Mouse (Mus musculus) liver, embryonic 12.5 days (tissue): ENCODE data around the gene Il18. TPM values are rescaled to one million over a fixed set of nuclear protein-coding genes. Genes with fewer than 3 reads are reported as not detected.
A peak's percentile ranks its signal among the peaks of the same experiment; 100 is the strongest.

ENCODE experiments used
- ATAC-seq: fragments of 200-750 bp; cut with Nextera tagmentation; 2 replicates; pipeline ENCODE4 v1.8.0; 2017; ENCODE audit warnings: moderate number of reproducible peaks, mild to moderate bottlenecking, moderate library complexity
- H3K27ac ChIP-seq: fragments of 300-500 bp; sonication (generic); 2 replicates; pipeline ENCODE4 v1.5.1; 2016; ENCODE audit warnings: mild to moderate bottlenecking
- H3K27me3 ChIP-seq: fragments of 300-500 bp; sonication (generic); replicated peaks from 2 replicates; pipeline ENCODE4 v1.6.1; 2016; ENCODE audit warnings: mild to moderate bottlenecking, moderate library complexity
- H3K36me3 ChIP-seq: fragments of 300-500 bp; sonication (generic); 2 replicates; pipeline ENCODE4 v1.6.1; 2016; ENCODE audit warnings: mild to moderate bottlenecking, moderate library complexity
- H3K4me1 ChIP-seq: fragments of 300-500 bp; sonication (generic); 2 replicates; pipeline ENCODE4 v1.6.1; 2016
- H3K4me2 ChIP-seq: fragments of 300-500 bp; sonication (generic); 2 replicates; pipeline ENCODE4 v1.6.1; 2016; ENCODE audit warnings: mild to moderate bottlenecking, moderate library complexity
- H3K4me3 ChIP-seq: fragments of 300-500 bp; sonication (generic); 2 replicates; pipeline ENCODE4 v1.5.1; 2016; ENCODE audit warnings: mild to moderate bottlenecking, moderate library complexity
- H3K9ac ChIP-seq: fragments of 300-500 bp; sonication (generic); 2 replicates; pipeline ENCODE4 v1.6.1; 2016; ENCODE audit warnings: mild to moderate bottlenecking, moderate library complexity
- H3K9me3 ChIP-seq: fragments of 300-500 bp; sonication (generic); replicated peaks from 2 replicates; pipeline ENCODE4 v1.6.1; 2016; ENCODE audit warnings: mild to moderate bottlenecking, moderate library complexity
- WGBS: fragments of 180-500 bp; shearing (Covaris S2); methylation state at CpG from one replicate; pipeline ENCODE4 v1.1.7; 2016; ENCODE audit not compliant: insufficient replicate concordance; 5-methylcytosine and 5-hydroxymethylcytosine counted together
- polyA plus RNA-seq: library from polyadenylated mRNA; unstranded; fragments of >200 nt; fragmentation: Nextera tagmentation; extraction: Ambion mirVana; gene quantifications from 2 replicates; pipeline ENCODE4 v1.2.1, GENCODE M21; 2016

The Il18 gene
- 2.3 and 3.1 TPM in 2 replicates for polyA plus RNA-seq

GRCm38 (mm10) chr9:50554241-50555093 lies at the start of gene Il18:
TSS of gene Il18 (plus strand) at chr9:50554827.
- Histone ChIP-seq H3K27me3 (0 out of 2 replicates have a peak, but pooled peaks cover 3% of the 10 kb centered on the region), H3K4me2 (peak within 1 kb of the TSS; percentile 22), H3K9me3 (no peaks in the 10 kb centered on the region), H3K36me3 (no peaks in the 10 kb centered on the region), H3K4me3 (peak within 1 kb of the TSS; percentile 9; the same call in 1 of the 2 replicates), H3K4me1 (no peaks in the 10 kb centered on the region), H3K9ac (no peak within 1 kb of the TSS), H3K27ac (no peak within 1 kb of the TSS)
- no peak for ATAC-seq
- WGBS = 34% methylated on average over 12 of the region's 12 CpGs

GRCm38 (mm10) chr9:50505405-50505804 lies 49.2 kb upstream of the Il18 start:
- no peak for ATAC-seq
- Histone ChIP-seq H3K36me3 (no peaks in the 10 kb centered on the region), H3K4me1 (peaks cover 21% of the 10 kb centered on the region), H3K27me3 (no peaks in the 10 kb centered on the region), H3K9ac (no peak overlapping the region), H3K4me2 (no peak overlapping the region), H3K9me3 (no peaks in the 10 kb centered on the region), H3K27ac (no peak overlapping the region), H3K4me3 (no peak overlapping the region)
- WGBS = 44% methylated on average over 6 of the region's 6 CpGs

DNA sequence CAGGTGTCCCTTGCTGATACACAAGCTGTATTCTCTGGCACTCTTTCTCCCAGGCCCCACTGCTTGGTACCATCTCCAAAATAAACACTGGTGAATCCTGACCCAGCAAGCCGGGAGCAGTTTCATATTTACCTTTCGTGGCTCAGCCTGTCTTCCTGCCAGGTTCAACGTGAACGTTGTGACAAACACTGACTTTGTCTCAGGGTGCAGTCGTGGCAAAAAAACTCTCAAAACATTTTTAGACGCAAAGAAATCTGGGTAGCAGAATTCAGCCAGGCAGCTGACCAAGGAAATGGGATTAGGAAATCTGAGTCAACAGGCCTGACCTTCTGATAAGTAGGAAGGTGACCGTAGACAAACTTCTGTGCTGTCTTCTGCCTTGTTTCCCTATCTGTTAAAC lies 47.1 kb upstream of the Il18 start:
- Histone ChIP-seq H3K27me3 (no peaks in the 10 kb centered on the region), H3K9ac (no peak overlapping the region), H3K4me3 (no peak overlapping the region), H3K27ac (no peak overlapping the region), H3K36me3 (no peaks in the 10 kb centered on the region), H3K9me3 (no peaks in the 10 kb centered on the region), H3K4me1 (peaks cover 12% of the 10 kb centered on the region; the same call in 1 of the 2 replicates), H3K4me2 (no peak overlapping the region)
- WGBS = 37% methylated on average over 7 of the region's 7 CpGs
- ATAC-seq = no peak

DNA sequence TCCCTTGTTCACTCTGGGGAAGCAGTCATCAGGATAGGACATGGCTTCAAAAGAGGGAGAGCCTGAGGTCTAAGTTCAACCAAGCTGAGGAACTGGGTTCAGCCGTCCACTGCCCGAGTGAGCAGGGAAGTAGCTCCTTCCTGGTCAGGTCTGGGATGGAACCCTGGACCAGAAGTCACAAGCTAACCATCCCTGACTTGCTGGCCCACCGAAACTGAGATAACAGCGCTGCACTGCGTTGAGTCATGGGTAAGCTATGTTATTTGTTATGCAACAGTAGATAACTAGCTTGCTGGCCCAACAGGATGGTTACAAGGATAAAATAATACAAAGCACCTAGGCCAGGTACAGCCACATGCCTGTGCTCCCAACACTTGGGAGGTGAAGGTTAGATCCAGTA lies 39.2 kb upstream of the Il18 start:
- Histone ChIP-seq H3K9ac (no peak overlapping the region), H3K4me2 (no peak overlapping the region), H3K4me1 (no peaks in the 10 kb centered on the region), H3K4me3 (no peak overlapping the region), H3K9me3 (no peaks in the 10 kb centered on the region), H3K27me3 (no peaks in the 10 kb centered on the region), H3K27ac (no peak overlapping the region), H3K36me3 (0 out of 2 replicates have a peak, but pooled peaks cover under 1% of the 10 kb centered on the region)
- WGBS = 49% methylated on average over 5 of the region's 5 CpGs
- ATAC-seq = no peak

DNA sequence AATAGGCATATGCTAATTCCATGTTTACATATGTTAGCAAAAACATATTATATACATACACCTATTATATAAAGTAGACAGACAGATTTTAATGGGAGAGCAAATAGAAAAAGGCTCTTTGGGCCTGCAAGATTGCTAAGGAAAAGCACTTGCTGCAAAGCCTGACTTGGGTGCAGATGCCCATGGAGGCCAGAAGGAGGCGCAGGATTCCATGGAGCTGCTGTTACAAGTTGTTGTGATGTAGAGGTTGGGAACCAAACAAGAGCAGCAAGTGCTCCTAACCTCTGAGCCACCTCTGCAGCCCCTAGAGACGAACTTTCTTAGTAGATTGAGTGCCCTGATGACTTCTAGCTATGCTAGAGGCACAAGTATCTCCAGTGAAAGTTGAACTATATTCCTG lies 35.8 kb upstream of the Il18 start:
- Histone ChIP-seq H3K4me2 (no peak overlapping the region), H3K27me3 (no peaks in the 10 kb centered on the region), H3K9ac (no peak overlapping the region), H3K27ac (no peak overlapping the region), H3K36me3 (peaks cover 9% of the 10 kb centered on the region; the same call in 1 of the 2 replicates), H3K4me3 (no peak overlapping the region), H3K9me3 (no peaks in the 10 kb centered on the region), H3K4me1 (no peaks in the 10 kb centered on the region)
- WGBS = 11% methylated on average over 2 of the region's 2 CpGs
- ATAC-seq = no peak

DNA sequence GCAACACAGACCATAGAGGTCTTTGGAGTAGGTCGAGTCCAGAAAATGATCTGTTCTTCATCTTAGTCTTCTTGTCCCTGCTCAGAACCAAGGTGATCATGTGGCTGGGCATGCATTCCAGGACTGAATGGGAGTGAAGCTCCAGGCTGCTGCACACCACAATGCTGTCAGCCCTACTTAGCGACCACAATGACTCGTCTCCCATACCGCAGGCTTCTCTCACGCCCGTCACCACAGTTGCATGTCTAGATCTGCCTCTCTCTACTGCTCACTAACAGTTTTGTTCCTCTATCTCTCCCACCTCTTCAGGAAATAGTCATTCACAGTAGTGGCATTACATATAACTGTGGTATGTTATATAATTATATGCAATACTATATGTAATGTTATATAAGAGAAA lies 33.9 kb upstream of the Il18 start:
- Histone ChIP-seq H3K4me1 (0 out of 2 replicates have a peak, but pooled peaks cover 2% of the 10 kb centered on the region), H3K27me3 (no peaks in the 10 kb centered on the region), H3K9ac (no peak overlapping the region), H3K36me3 (peaks cover 21% of the 10 kb centered on the region), H3K27ac (no peak overlapping the region), H3K4me3 (no peak overlapping the region), H3K9me3 (no peaks in the 10 kb centered on the region), H3K4me2 (no peak overlapping the region)
- 34% methylated on average over 6 of the region's 6 CpGs for WGBS
- no peak; the same call in 1 of the 2 replicates for ATAC-seq

GRCm38 (mm10) chr9:50521562-50521961 lies 33.1 kb upstream of the Il18 start:
- H3K27ac ChIP-seq = no peak overlapping the region
- H3K4me1 ChIP-seq = peaks cover 4% of the 10 kb centered on the region; the same call in 1 of the 2 replicates
- H3K27me3 ChIP-seq = no peaks in the 10 kb centered on the region
- H3K4me2 ChIP-seq = no peak overlapping the region
- ATAC-seq = no peak
- H3K9me3 ChIP-seq = no peaks in the 10 kb centered on the region
- no peak overlapping the region for H3K4me3 ChIP-seq
- H3K36me3 ChIP-seq = peaks cover 21% of the 10 kb centered on the region
- no peak overlapping the region for H3K9ac ChIP-seq
- 30% methylated on average over 2 of the region's 2 CpGs for WGBS

DNA sequence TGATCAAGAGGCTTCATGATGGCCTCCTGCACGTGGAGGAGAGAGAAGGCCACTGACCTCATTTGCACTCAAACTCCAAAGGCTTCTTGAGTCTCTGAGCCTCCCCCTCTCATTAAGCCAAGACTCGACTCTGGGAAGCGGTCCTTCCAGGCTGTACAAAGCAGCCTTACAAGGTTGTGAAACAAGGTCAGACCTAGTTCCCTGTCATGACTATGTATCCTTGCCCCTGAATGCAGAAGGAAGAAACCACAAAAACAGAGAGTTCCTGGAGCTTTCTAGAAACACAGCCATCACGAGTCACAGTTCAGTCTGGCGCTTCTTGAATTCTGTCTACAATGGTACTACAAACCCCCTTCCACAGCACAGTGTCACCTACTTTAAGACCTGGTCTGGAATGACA lies 32.1 kb upstream of the Il18 start:
- no peak overlapping the region for H3K4me3 ChIP-seq
- no peak overlapping the region for H3K4me2 ChIP-seq
- H3K27me3 ChIP-seq = no peaks in the 10 kb centered on the region
- H3K27ac ChIP-seq = no peak overlapping the region
- 62% methylated on average over 5 of the region's 5 CpGs for WGBS
- no peak for ATAC-seq
- peaks cover 21% of the 10 kb centered on the region for H3K36me3 ChIP-seq
- peaks cover 15% of the 10 kb centered on the region for H3K4me1 ChIP-seq
- H3K9me3 ChIP-seq = no peaks in the 10 kb centered on the region
- H3K9ac ChIP-seq = no peak overlapping the region

DNA sequence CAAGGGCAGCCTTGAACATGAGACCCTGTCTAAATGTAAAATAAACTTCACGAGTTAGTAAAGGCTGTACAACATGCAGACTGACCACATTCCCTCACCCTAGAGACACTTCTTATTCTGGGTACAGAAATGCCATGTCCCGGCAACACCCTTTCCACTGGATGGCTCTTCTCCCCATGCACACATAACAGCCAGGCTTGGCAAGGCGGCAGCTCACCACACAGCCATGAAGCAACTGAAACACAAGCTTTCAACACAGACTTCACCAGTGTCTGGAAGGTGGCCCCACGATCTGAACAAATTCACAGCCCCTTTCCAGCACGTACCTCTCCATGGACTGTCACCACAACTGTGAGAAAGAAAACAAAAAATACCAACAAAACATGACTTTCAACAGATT lies 29.7 kb upstream of the Il18 start:
- Histone ChIP-seq H3K4me1 (peaks cover 20% of the 10 kb centered on the region), H3K4me3 (no peak overlapping the region), H3K36me3 (peaks cover 21% of the 10 kb centered on the region), H3K27ac (no peak overlapping the region), H3K9me3 (no peaks in the 10 kb centered on the region), H3K9ac (no peak overlapping the region), H3K4me2 (no peak overlapping the region), H3K27me3 (no peaks in the 10 kb centered on the region)
- WGBS = 70% methylated on average over 5 of the region's 5 CpGs
- ATAC-seq = no peak

DNA sequence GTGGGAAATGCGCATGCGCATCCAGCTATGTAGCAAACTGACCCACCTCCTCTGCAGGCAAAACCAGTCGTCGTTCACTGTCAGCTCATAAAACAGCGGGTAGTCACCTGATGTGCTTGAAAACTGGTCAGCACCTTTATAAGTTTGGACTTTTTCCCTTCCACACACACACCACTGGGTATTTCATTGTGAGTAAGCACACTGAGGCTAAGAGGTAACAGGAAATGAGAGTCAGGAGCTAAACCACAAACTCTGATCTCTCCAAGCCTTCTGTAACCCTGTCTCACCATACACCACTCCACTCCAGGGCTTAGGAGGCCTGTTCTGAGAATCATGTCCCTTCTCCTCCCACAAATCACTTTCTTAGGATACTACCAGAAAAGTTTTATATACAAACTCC lies 29.0 kb upstream of the Il18 start:
- peaks cover 20% of the 10 kb centered on the region for H3K4me1 ChIP-seq
- no peak overlapping the region for H3K4me3 ChIP-seq
- H3K27ac ChIP-seq = no peak overlapping the region
- H3K36me3 ChIP-seq = peaks cover 20% of the 10 kb centered on the region
- no peaks in the 10 kb centered on the region for H3K9me3 ChIP-seq
- H3K27me3 ChIP-seq = no peaks in the 10 kb centered on the region
- no peak overlapping the region for H3K9ac ChIP-seq
- 58% methylated on average over 5 of the region's 5 CpGs for WGBS
- no peak overlapping the region for H3K4me2 ChIP-seq
- ATAC-seq = no peak

DNA sequence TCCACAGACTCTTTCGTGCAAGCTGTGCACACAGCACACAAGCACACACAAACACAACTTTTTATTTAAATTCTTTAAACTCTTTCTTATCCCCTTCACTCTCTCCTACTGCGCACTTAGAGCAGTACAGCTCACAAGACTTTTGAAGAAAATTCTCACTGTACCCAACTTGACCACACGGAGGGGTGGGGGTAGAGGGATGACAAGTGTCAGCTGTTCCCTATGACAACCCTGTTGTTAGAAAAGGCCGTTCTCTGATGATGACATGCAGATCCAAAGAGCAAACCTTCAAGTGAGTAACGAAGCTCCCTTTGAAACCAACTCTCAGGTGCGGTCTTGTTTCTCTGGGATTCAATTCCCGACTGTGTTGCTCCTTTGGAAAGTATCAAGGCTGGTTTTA lies 26.8 kb upstream of the Il18 start:
- Histone ChIP-seq H3K36me3 (peaks cover 12% of the 10 kb centered on the region), H3K4me1 (peaks cover 20% of the 10 kb centered on the region), H3K9ac (peak overlapping the region; percentile 81), H3K4me2 (peak overlapping the region; percentile 87), H3K9me3 (no peaks in the 10 kb centered on the region), H3K4me3 (peak overlapping the region; percentile 83), H3K27me3 (no peaks in the 10 kb centered on the region), H3K27ac (no peak overlapping the region)
- 0 out of 2 replicates have a peak, but pooled peaks have one; percentile 1 for ATAC-seq
- 27% methylated on average over 7 of the region's 7 CpGs for WGBS

GRCm38 (mm10) chr9:50528293-50528892 lies 26.2 kb upstream of the Il18 start, which contains the start of gene Pts:
TSS of gene Pts (minus strand) at chr9:50528724.
- peak within 1 kb of the TSS; percentile 87 for H3K4me2 ChIP-seq
- peak; percentile 98 for ATAC-seq
- no peaks in the 10 kb centered on the region for H3K27me3 ChIP-seq
- no peaks in the 10 kb centered on the region for H3K9me3 ChIP-seq
- H3K36me3 ChIP-seq = peaks cover 12% of the 10 kb centered on the region
- under 1% methylated on average over 54 of the region's 54 CpGs for WGBS
- H3K27ac ChIP-seq = peak within 1 kb of the TSS; percentile 80
- peak within 1 kb of the TSS; percentile 81 for H3K9ac ChIP-seq
- H3K4me1 ChIP-seq = peaks cover 24% of the 10 kb centered on the region
- peak within 1 kb of the TSS; percentile 83 for H3K4me3 ChIP-seq
